In the genomic region with DNA sequence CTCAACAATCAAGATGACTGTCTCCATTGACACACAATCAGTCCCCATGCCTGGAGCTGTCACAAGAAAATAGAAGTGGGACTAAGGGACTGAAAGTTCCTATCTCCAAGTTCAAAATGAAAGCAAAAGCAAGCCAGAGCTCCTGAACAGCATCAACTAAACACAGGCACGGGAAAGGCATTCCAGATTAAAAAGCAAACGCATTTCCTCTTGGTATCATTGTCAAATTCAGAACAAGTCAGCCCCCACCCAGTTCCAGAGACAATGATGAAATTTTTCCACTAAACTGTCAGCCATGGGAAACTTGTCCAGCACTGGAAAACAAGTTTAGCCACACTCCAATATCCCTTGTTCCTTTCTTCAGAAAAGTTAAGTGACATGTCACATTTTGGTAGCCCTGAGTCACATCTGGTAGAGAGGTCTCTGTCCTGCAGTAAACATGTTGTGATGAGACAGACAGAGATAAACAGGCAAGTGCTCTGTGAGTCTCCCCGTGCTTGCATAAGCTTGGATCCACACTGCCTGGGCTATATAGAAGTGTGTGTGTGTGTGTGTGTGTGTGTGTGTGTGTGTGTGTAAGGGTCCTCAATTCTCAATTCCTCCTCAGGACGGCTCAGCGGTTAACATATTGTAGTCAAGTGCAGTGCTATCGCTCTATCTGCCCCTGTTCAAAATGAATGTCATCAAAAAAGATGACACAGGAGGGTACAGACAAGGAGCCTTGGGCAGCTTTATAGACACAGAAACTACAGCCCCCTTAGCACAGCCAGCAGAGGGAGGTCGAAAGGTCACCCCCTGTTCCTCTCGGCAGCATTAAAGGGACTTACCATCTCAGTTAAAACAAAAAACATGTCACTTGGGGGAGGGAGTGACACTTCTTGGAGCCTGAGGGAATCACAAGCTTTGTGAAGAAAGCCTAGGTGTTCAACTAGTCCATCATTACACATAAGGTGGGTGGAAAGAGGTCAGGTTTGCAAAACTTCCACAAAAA, we compare ENCODE assay signal across 8 mouse cellular contexts. TPM values are rescaled to one million over a fixed set of nuclear protein-coding genes. Genes with fewer than 3 reads are reported as not detected.
DNase-seq lines count a peak whose midpoint lies in the region; ATAC-seq and TF ChIP-seq lines count a peak whose summit lies in the region.

No protein-coding gene starts in this region.

- H3K27ac ChIP-seq in embryonic facial prominence, embryonic 11.5 days (replicated peaks; ENCODE audit: low read depth, low read length), result no peak overlapping the region
- peak overlapping the region; percentile 90 for H3K27ac ChIP-seq in hindbrain, embryonic 11.5 days (ENCODE audit: low read depth, low read length)
- H3K27ac ChIP-seq in lung, postnatal 0 days (ENCODE audit: low read length), result peak overlapping the region; percentile 78

- H3K4me3 ChIP-seq in embryonic facial prominence, embryonic 11.5 days (ENCODE audit: low read depth, low read length), result peak overlapping the region; percentile 71
- peak overlapping the region; percentile 79 for H3K4me3 ChIP-seq in hindbrain, embryonic 11.5 days (ENCODE audit: low read depth, low read length)
- peak overlapping the region; percentile 62; the same call in 1 of the 2 replicates for H3K4me3 ChIP-seq in lung, postnatal 0 days (ENCODE audit: low read depth, low read length)

- WGBS in embryonic facial prominence, embryonic 11.5 days, result 53% methylated on average over 8 of the region's 8 CpGs
- 47% methylated on average over 8 of the region's 8 CpGs for WGBS in hindbrain, embryonic 11.5 days
- WGBS in lung, postnatal 0 days, result 41% methylated on average over 8 of the region's 8 CpGs

- no peak for ATAC-seq in embryonic facial prominence, embryonic 11.5 days (replicated peaks; ENCODE audit: insufficient number of reproducible peaks, low FRiP score, low TSS enrichment, low read depth)
- no peak for ATAC-seq in hindbrain, embryonic 11.5 days (ENCODE audit: low FRiP score)
- ATAC-seq in lung, postnatal 0 days, result peak; percentile 35

- peak; percentile 57 for DNase-seq in kidney, adult 9 months
- no peak for DNase-seq in kidney, postnatal 4 days
- DNase-seq in embryonic facial prominence, embryonic 11.5 days (ENCODE audit: low spot score), result no peak
- no peak for DNase-seq in hindbrain, embryonic 11.5 days (ENCODE audit: low spot score)
- DNase-seq in lung, postnatal 0 days (ENCODE audit: low spot score), result peak; percentile 77
- no peak for DNase-seq in thymus, postnatal 4 days
- no peak for DNase-seq in adrenal gland, adult 2 months
- no peak for DNase-seq in B cell, adult 2 months

- no peak overlapping the region; the same call in 1 of the 2 replicates for H3K9ac ChIP-seq in embryonic facial prominence, embryonic 11.5 days (replicated peaks; ENCODE audit: low read length)
- H3K9ac ChIP-seq in hindbrain, embryonic 11.5 days (ENCODE audit: low read depth, low read length), result peak overlapping the region; percentile 16; the same call in 1 of the 2 replicates
- 0 out of 2 replicates have a peak overlapping the region, but pooled peaks have one; percentile 5 for H3K9ac ChIP-seq in lung, postnatal 0 days (replicated peaks; ENCODE audit: low read depth)

- no peak for TF ChIP-seq CTCF in lung, postnatal 0 days (IDR thresholded peaks at IDR 0.05)

- no peaks in the 10 kb centered on the region for H3K36me3 ChIP-seq in embryonic facial prominence, embryonic 11.5 days (replicated peaks; ENCODE audit: control insufficient read depth, insufficient read depth, low read depth, low read length)
- H3K36me3 ChIP-seq in hindbrain, embryonic 11.5 days (ENCODE audit: control insufficient read depth, insufficient read depth, low read length), result no peaks in the 10 kb centered on the region
- H3K36me3 ChIP-seq in lung, postnatal 0 days (ENCODE audit: insufficient read depth, low read length), result no peaks in the 10 kb centered on the region

- peak; percentile 93 for TF ChIP-seq EP300 in lung, postnatal 0 days (IDR thresholded peaks at IDR 0.05)

- H3K9me3 ChIP-seq in embryonic facial prominence, embryonic 11.5 days (replicated peaks; ENCODE audit: control insufficient read depth, low read length), result no peaks in the 10 kb centered on the region
- H3K9me3 ChIP-seq in hindbrain, embryonic 11.5 days (ENCODE audit: control insufficient read depth, low read length), result no peaks in the 10 kb centered on the region
- H3K9me3 ChIP-seq in lung, postnatal 0 days (ENCODE audit: low read length), result no peaks in the 10 kb centered on the region

- H3K4me1 ChIP-seq in embryonic facial prominence, embryonic 11.5 days (ENCODE audit: control insufficient read depth, insufficient read depth, low read length), result no peaks in the 10 kb centered on the region
- H3K4me1 ChIP-seq in hindbrain, embryonic 11.5 days (replicated peaks; ENCODE audit: control insufficient read depth, insufficient read depth, low read length), result peaks cover 25% of the 10 kb centered on the region
- H3K4me1 ChIP-seq in lung, postnatal 0 days (ENCODE audit: insufficient read depth, low read depth, low read length), result peaks cover 7% of the 10 kb centered on the region; the same call in 1 of the 2 replicates

- H3K27me3 ChIP-seq in embryonic facial prominence, embryonic 11.5 days (ENCODE audit: control insufficient read depth, insufficient read depth, low read length), result no peaks in the 10 kb centered on the region
- H3K27me3 ChIP-seq in hindbrain, embryonic 11.5 days (ENCODE audit: control insufficient read depth, insufficient read depth, low read length), result no peaks in the 10 kb centered on the region
- no peaks in the 10 kb centered on the region for H3K27me3 ChIP-seq in lung, postnatal 0 days (replicated peaks; ENCODE audit: insufficient read depth, low read length)

- peak overlapping the region; percentile 81 for H3K4me2 ChIP-seq in embryonic facial prominence, embryonic 11.5 days (ENCODE audit: low read depth, low read length)
- peak overlapping the region; percentile 90 for H3K4me2 ChIP-seq in hindbrain, embryonic 11.5 days (replicated peaks; ENCODE audit: low read depth, low read length)
- peak overlapping the region; percentile 94 for H3K4me2 ChIP-seq in lung, postnatal 0 days (replicated peaks; ENCODE audit: low read depth, low read length)

RNA-seq across cellular contexts. Expression of a gene that starts 2.0 kb away (rescaled TPM):
- polyA plus RNA-seq in embryonic facial prominence, embryonic 11.5 days (2014; fragmentation: Nextera tagmentation; extraction: Ambion mirVana), result 6.8 and 8.0 TPM in 2 replicates
- polyA plus RNA-seq in hindbrain, embryonic 11.5 days (2014; fragmentation: Nextera tagmentation; extraction: Ambion mirVana), result 12.0 and 14.1 TPM in 2 replicates
- 28.8 and 37.2 TPM in 2 replicates for polyA plus RNA-seq in lung, postnatal 0 days (2015; fragmentation: Nextera tagmentation; extraction: Ambion mirVana)
- total RNA-seq in adrenal gland, adult 2 months (2021), result 10 to 100 TPM in 1 of 2 experiments, 1 to 10 TPM in 1; 6.4 to 11.2 TPM
- polyA plus RNA-seq in adrenal gland, adult 2 months (2012; rRNA removed), result 12.2 and 15.4 TPM in 2 replicates

RNA-seq across cellular contexts. Expression of a gene that starts 28.2 kb away (rescaled TPM):
- 11.9 and 13.7 TPM in 2 replicates for polyA plus RNA-seq in embryonic facial prominence, embryonic 11.5 days (2014; fragmentation: Nextera tagmentation; extraction: Ambion mirVana)
- polyA plus RNA-seq in hindbrain, embryonic 11.5 days (2014; fragmentation: Nextera tagmentation; extraction: Ambion mirVana), result 11.5 and 12.3 TPM in 2 replicates
- 12.2 and 14.4 TPM in 2 replicates for polyA plus RNA-seq in lung, postnatal 0 days (2015; fragmentation: Nextera tagmentation; extraction: Ambion mirVana)
- 10 to 100 TPM; 19.9 to 23.7 TPM for total RNA-seq in adrenal gland, adult 2 months (2021)
- 11.7 and 15.5 TPM in 2 replicates for polyA plus RNA-seq in adrenal gland, adult 2 months (2012; rRNA removed)

Comparison
In these comparisons a context has a peak if more than half of its experiments do, and no peak if none do; other contexts are left out.
1. DNase-seq: peak in kidney, adult 9 months (single experiment) and lung, postnatal 0 days (single experiment); none in kidney, postnatal 4 days (0 of 2), embryonic facial prominence, embryonic 11.5 days (single experiment), hindbrain, embryonic 11.5 days (single experiment), thymus, postnatal 4 days (single experiment), adrenal gland, adult 2 months (single experiment) and B cell, adult 2 months (0 of 2).
2. Peak in every context shown above with its lines, with median percentiles within 50 percentile points of each other: H3K4me2 ChIP-seq and H3K4me3 ChIP-seq.